Mouse (Mus musculus): ENCODE data around the gene Akr1b3. TPM values are rescaled to one million over a fixed set of nuclear protein-coding genes. Genes with fewer than 3 reads are reported as not detected.

Akr1b3 gene
- polyA plus RNA-seq, 1 experiment from 2014 or later: 91.3 TPM

GRCm38 (mm10) chr6:34278385-34278784 is 38.9 kb downstream of the Akr1b3 start:
- 79% methylated on average over 5 of the region's 5 CpGs for WGBS
- no peaks in the 10 kb centered on the region for H3K36me3 ChIP-seq (ENCODE audit: control insufficient read depth, insufficient read depth)
- no peak for ATAC-seq

GRCm38 (mm10) chr6:34277665-34278064 is 39.6 kb downstream of the Akr1b3 start:
- Histone ChIP-seq H3K4me3 (replicated peaks; ENCODE audit: low read length) (no peak overlapping the region), H3K4me2 (ENCODE audit: low read length) (no peak overlapping the region), H3K36me3 (ENCODE audit: control insufficient read depth, insufficient read depth) (no peaks in the 10 kb centered on the region), H3K9ac (replicated peaks; ENCODE audit: low read depth, low read length) (no peak overlapping the region), H3K9me3 (ENCODE audit: control insufficient read depth, low read length) (no peaks in the 10 kb centered on the region), H3K27ac (ENCODE audit: low read length) (no peak overlapping the region), H3K4me1 (replicated peaks; ENCODE audit: control insufficient read depth, insufficient read depth, low read length) (no peaks in the 10 kb centered on the region), H3K27me3 (replicated peaks; ENCODE audit: control insufficient read depth, insufficient read depth, low read length) (no peaks in the 10 kb centered on the region)
- 30% methylated on average over 9 of the region's 9 CpGs for WGBS
- ATAC-seq: 0 out of 2 replicates have a peak, but pooled peaks have one; percentile 28

More at GRCm38 (mm10) chr6:34278385-34278784, 38.9 kb downstream of the Akr1b3 start:
- Histone ChIP-seq H3K9me3 (ENCODE audit: control insufficient read depth, low read length) (no peaks in the 10 kb centered on the region), H3K4me1 (replicated peaks; ENCODE audit: control insufficient read depth, insufficient read depth, low read length) (no peaks in the 10 kb centered on the region), H3K27ac (ENCODE audit: low read length) (no peak overlapping the region), H3K27me3 (replicated peaks; ENCODE audit: control insufficient read depth, insufficient read depth, low read length) (no peaks in the 10 kb centered on the region), H3K4me2 (ENCODE audit: low read length) (no peak overlapping the region), H3K9ac (replicated peaks; ENCODE audit: low read depth, low read length) (no peak overlapping the region), H3K4me3 (replicated peaks; ENCODE audit: low read length) (no peak overlapping the region)

- H3K9ac ChIP-seq (replicated peaks; ENCODE audit: low read depth, low read length): no peak overlapping the region
- peaks cover 7% of the 10 kb centered on the region; the same call in 1 of the 2 replicates for H3K4me1 ChIP-seq (replicated peaks; ENCODE audit: control insufficient read depth, insufficient read depth, low read length)
- no peaks in the 10 kb centered on the region for H3K9me3 ChIP-seq (ENCODE audit: control insufficient read depth, low read length)
- H3K27ac ChIP-seq (ENCODE audit: low read length): no peak overlapping the region
- no peaks in the 10 kb centered on the region for H3K36me3 ChIP-seq (ENCODE audit: control insufficient read depth, insufficient read depth)
- 92% methylated on average over 2 of the region's 2 CpGs for WGBS
- H3K27me3 ChIP-seq (replicated peaks; ENCODE audit: control insufficient read depth, insufficient read depth, low read length): no peaks in the 10 kb centered on the region
- no peak overlapping the region for H3K4me2 ChIP-seq (ENCODE audit: low read length)
- H3K4me3 ChIP-seq (replicated peaks; ENCODE audit: low read length): no peak overlapping the region
- no peak for ATAC-seq
Measured at GRCm38 (mm10) chr6:34274346-34274745, 42.9 kb downstream of the Akr1b3 start.

- ATAC-seq: no peak
- Histone ChIP-seq H3K27me3 (replicated peaks; ENCODE audit: control insufficient read depth, insufficient read depth, low read length) (no peaks in the 10 kb centered on the region), H3K9me3 (ENCODE audit: control insufficient read depth, low read length) (no peaks in the 10 kb centered on the region), H3K4me2 (ENCODE audit: low read length) (no peak overlapping the region), H3K36me3 (ENCODE audit: control insufficient read depth, insufficient read depth) (no peaks in the 10 kb centered on the region), H3K27ac (ENCODE audit: low read length) (no peak overlapping the region), H3K4me3 (replicated peaks; ENCODE audit: low read length) (no peak overlapping the region), H3K9ac (replicated peaks; ENCODE audit: low read depth, low read length) (no peak overlapping the region), H3K4me1 (replicated peaks; ENCODE audit: control insufficient read depth, insufficient read depth, low read length) (peaks cover 7% of the 10 kb centered on the region; the same call in 1 of the 2 replicates)
- WGBS: 84% methylated on average over 2 of the region's 2 CpGs
Measured at GRCm38 (mm10) chr6:34273073-34273472, 44.2 kb downstream of the Akr1b3 start.

- no peak for ATAC-seq
- 90% methylated on average over 5 of the region's 5 CpGs for WGBS
- no peaks in the 10 kb centered on the region for H3K27me3 ChIP-seq (replicated peaks; ENCODE audit: control insufficient read depth, insufficient read depth, low read length)
Measured at GRCm38 (mm10) chr6:34272462-34272861, 44.8 kb downstream of the Akr1b3 start.

GRCm38 (mm10) chr6:34270717-34271116 is 46.6 kb downstream of the Akr1b3 start:
- Histone ChIP-seq H3K9me3 (ENCODE audit: control insufficient read depth, low read length) (no peaks in the 10 kb centered on the region), H3K36me3 (ENCODE audit: control insufficient read depth, insufficient read depth) (no peaks in the 10 kb centered on the region), H3K9ac (replicated peaks; ENCODE audit: low read depth, low read length) (peak overlapping the region; percentile 22; the same call in 1 of the 2 replicates), H3K27ac (ENCODE audit: low read length) (no peak overlapping the region), H3K4me1 (replicated peaks; ENCODE audit: control insufficient read depth, insufficient read depth, low read length) (peaks cover 7% of the 10 kb centered on the region; the same call in 1 of the 2 replicates), H3K4me2 (ENCODE audit: low read length) (no peak overlapping the region), H3K4me3 (replicated peaks; ENCODE audit: low read length) (no peak overlapping the region), H3K27me3 (replicated peaks; ENCODE audit: control insufficient read depth, insufficient read depth, low read length) (no peaks in the 10 kb centered on the region)
- peak; percentile 45 for ATAC-seq
- WGBS: 18% methylated on average over 6 of the region's 6 CpGs

More at GRCm38 (mm10) chr6:34272462-34272861, 44.8 kb downstream of the Akr1b3 start:
- H3K9ac ChIP-seq (replicated peaks; ENCODE audit: low read depth, low read length): no peak overlapping the region
- H3K4me1 ChIP-seq (replicated peaks; ENCODE audit: control insufficient read depth, insufficient read depth, low read length): peaks cover 7% of the 10 kb centered on the region; the same call in 1 of the 2 replicates
- H3K9me3 ChIP-seq (ENCODE audit: control insufficient read depth, low read length): no peaks in the 10 kb centered on the region
- H3K36me3 ChIP-seq (ENCODE audit: control insufficient read depth, insufficient read depth): no peaks in the 10 kb centered on the region
- no peak overlapping the region for H3K4me2 ChIP-seq (ENCODE audit: low read length)
- no peak overlapping the region for H3K27ac ChIP-seq (ENCODE audit: low read length)
- H3K4me3 ChIP-seq (replicated peaks; ENCODE audit: low read length): no peak overlapping the region

- 39% methylated on average over 5 of the region's 5 CpGs for WGBS
- H3K9me3 ChIP-seq (ENCODE audit: control insufficient read depth, low read length): 0 out of 2 replicates have a peak, but pooled peaks cover 2% of the 10 kb centered on the region
- H3K27ac ChIP-seq (ENCODE audit: low read length): no peak overlapping the region
- no peaks in the 10 kb centered on the region for H3K4me1 ChIP-seq (replicated peaks; ENCODE audit: control insufficient read depth, insufficient read depth, low read length)
- no peak for ATAC-seq
- no peaks in the 10 kb centered on the region for H3K27me3 ChIP-seq (replicated peaks; ENCODE audit: control insufficient read depth, insufficient read depth, low read length)
- H3K36me3 ChIP-seq (ENCODE audit: control insufficient read depth, insufficient read depth): no peaks in the 10 kb centered on the region
- no peak overlapping the region for H3K9ac ChIP-seq (replicated peaks; ENCODE audit: low read depth, low read length)
- H3K4me3 ChIP-seq (replicated peaks; ENCODE audit: low read length): no peak overlapping the region
- no peak overlapping the region for H3K4me2 ChIP-seq (ENCODE audit: low read length)
Measured at GRCm38 (mm10) chr6:34258546-34258945, 58.7 kb downstream of the Akr1b3 start.

Other genes with a start within 250 kb of the Akr1b3 start
- 49.0 and 52.7 TPM in 2 replicates for gene Slc35b4, start 140.4 kb downstream of the Akr1b3 start, polyA plus RNA-seq (2015; fragmentation: Nextera tagmentation; extraction: Ambion mirVana)
- gene Akr1b8, start 36.6 kb upstream of the Akr1b3 start, polyA plus RNA-seq (2015; fragmentation: Nextera tagmentation; extraction: Ambion mirVana): 1.7 and 2.2 TPM in 2 replicates
- gene Akr1b10, start 66.7 kb upstream of the Akr1b3 start, polyA plus RNA-seq (2015; fragmentation: Nextera tagmentation; extraction: Ambion mirVana): 6.1 and 6.2 TPM in 2 replicates
- not detected in 2 replicates for gene Akr1b7, start 94.9 kb upstream of the Akr1b3 start, polyA plus RNA-seq (2015; fragmentation: Nextera tagmentation; extraction: Ambion mirVana)
- 64.2 and 68.2 TPM in 2 replicates for gene Bpgm, start 158.7 kb upstream of the Akr1b3 start, polyA plus RNA-seq (2015; fragmentation: Nextera tagmentation; extraction: Ambion mirVana)

All from forebrain, embryonic 16.5 days (tissue).